Mouse (Mus musculus) kidney, embryonic 14.5 days (tissue): ENCODE data around the gene Fcrlb. TPM values are rescaled to one million over a fixed set of nuclear protein-coding genes. Genes with fewer than 3 reads are reported as not detected.

ENCODE experiments used
- ATAC-seq: fragments of 200-750 bp; cut with Nextera tagmentation; 2 replicates; pipeline ENCODE4 v1.8.0; 2017; ENCODE audit warnings: moderate number of reproducible peaks, mild to moderate bottlenecking, moderate TSS enrichment, moderate library complexity; ENCODE audit not compliant: low FRiP score, low TSS enrichment
- H3K27ac ChIP-seq: fragments of 300-500 bp; sonication (generic); 2 replicates; pipeline ENCODE4 v1.5.1; 2014; ENCODE audit warnings: low read depth, mild to moderate bottlenecking, low read length, moderate library complexity, mixed read lengths
- H3K27me3 ChIP-seq: fragments of 300-500 bp; sonication (generic); 2 replicates; pipeline ENCODE4 v1.6.1; 2014; ENCODE audit warnings: mild to moderate bottlenecking, low read length; ENCODE audit not compliant: control insufficient read depth, insufficient read depth
- H3K36me3 ChIP-seq: fragments of 300-500 bp; sonication (generic); 2 replicates; pipeline ENCODE4 v1.6.1; 2014; ENCODE audit warnings: low read length, mixed read lengths; ENCODE audit not compliant: control insufficient read depth, insufficient read depth
- H3K4me1 ChIP-seq: fragments of 300-500 bp; sonication (generic); 2 replicates; pipeline ENCODE4 v1.6.1; 2014; ENCODE audit warnings: low read length, mixed read lengths; ENCODE audit not compliant: control insufficient read depth, insufficient read depth
- H3K4me2 ChIP-seq: fragments of 300-500 bp; sonication (generic); replicated peaks from 2 replicates; pipeline ENCODE4 v1.6.1; 2014; ENCODE audit warnings: low read depth, mild to moderate bottlenecking, low read length
- H3K4me3 ChIP-seq: fragments of 300-500 bp; sonication (generic); 2 replicates; pipeline ENCODE4 v1.5.1; 2014; ENCODE audit warnings: mild to moderate bottlenecking, low read length
- H3K9ac ChIP-seq: fragments of 300-500 bp; sonication (generic); 2 replicates; pipeline ENCODE4 v1.6.1; 2014; ENCODE audit warnings: low read depth, mild to moderate bottlenecking, low read length, moderate library complexity
- H3K9me3 ChIP-seq: fragments of 300-500 bp; sonication (generic); 2 replicates; pipeline ENCODE4 v1.6.1; 2016; ENCODE audit warnings: low read length; ENCODE audit not compliant: control insufficient read depth
- WGBS: fragments of 180-500 bp; shearing (Covaris S2); extraction: QIAGEN DNeasy Blood & Tissue Kit; methylation state at CpG from one replicate; pipeline ENCODE4 v1.1.7; 2014; 5-methylcytosine and 5-hydroxymethylcytosine counted together
- polyA plus RNA-seq: library from polyadenylated mRNA; unstranded; fragments of >200 nt; fragmentation: Nextera tagmentation; extraction: Ambion mirVana; gene quantifications from 2 replicates; pipeline ENCODE4 v1.2.1, GENCODE M21; 2014

The Fcrlb gene
- polyA plus RNA-seq, 1 experiment from 2014 or later: not detected

DNA sequence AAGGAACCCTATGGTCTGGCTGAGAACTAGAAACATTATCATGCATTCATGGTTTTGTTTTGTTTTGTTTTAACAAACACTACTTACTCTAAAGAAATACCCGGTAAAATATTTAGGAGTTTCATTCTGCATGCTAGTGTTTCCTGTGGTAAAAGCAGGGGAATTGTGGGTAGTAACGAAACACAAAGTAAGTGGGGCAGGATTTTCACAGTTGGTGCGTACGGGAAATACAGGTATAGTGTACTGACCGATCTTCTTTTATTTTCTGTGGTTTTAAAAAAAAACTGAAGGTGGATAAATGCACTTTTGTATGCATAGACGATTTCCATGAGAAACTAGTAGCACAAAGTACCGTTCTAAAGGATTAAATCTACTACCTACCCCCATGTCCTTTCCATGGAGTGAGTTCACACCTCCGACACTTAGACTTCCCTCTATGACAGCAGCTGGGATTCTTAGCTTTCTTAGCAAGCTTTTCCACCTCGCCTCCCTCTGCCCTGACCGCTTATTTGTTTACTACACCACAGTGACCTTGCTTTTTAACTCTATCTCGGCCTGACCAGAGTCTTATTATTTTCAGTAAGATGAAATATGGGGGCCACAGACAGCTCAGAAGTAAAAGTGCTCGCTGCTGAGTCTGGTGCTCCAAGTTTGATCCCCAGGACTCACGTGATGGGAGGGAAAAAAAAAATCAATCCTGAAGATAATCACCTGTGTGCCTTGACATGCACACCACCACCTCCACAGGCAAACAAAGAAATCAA is 50.9 kb downstream of the Fcrlb start:
- no peak for ATAC-seq
- no peak overlapping the region for H3K27ac ChIP-seq
- H3K4me3 ChIP-seq: no peak overlapping the region
- no peaks in the 10 kb centered on the region for H3K9me3 ChIP-seq
- peaks cover 4% of the 10 kb centered on the region; the same call in 1 of the 2 replicates for H3K4me1 ChIP-seq
- H3K4me2 ChIP-seq: no peak overlapping the region
- H3K27me3 ChIP-seq: no peaks in the 10 kb centered on the region
- no peak overlapping the region for H3K9ac ChIP-seq
- WGBS: 68% methylated on average over 13 of the region's 13 CpGs
- H3K36me3 ChIP-seq: no peaks in the 10 kb centered on the region

DNA sequence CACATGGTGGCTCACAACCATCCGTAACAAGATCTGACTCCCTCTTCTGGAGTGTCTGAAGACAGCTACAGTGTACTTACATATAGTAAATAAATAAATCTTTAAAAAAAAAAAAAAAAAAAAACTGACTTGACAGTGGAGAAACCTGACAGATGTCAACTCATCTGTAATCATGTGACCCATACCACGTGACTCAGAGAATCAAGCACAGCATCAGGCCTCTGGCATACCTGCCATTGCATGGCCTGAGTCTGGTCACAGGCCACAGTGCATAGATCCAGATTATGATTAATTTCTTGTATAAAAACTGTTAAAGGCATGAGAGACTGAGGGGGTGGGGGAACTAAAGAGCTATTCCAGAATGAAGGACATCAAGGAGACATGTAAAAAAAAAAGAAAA is 53.9 kb downstream of the Fcrlb start:
- no peaks in the 10 kb centered on the region for H3K36me3 ChIP-seq
- no peak overlapping the region for H3K4me2 ChIP-seq
- H3K4me1 ChIP-seq: 0 out of 2 replicates have a peak, but pooled peaks cover 4% of the 10 kb centered on the region
- H3K9ac ChIP-seq: no peak overlapping the region
- no peak for ATAC-seq
- no peaks in the 10 kb centered on the region for H3K27me3 ChIP-seq
- H3K27ac ChIP-seq: no peak overlapping the region
- WGBS: 71% methylated on average over 2 of the region's 2 CpGs
- no peak overlapping the region for H3K4me3 ChIP-seq
- no peaks in the 10 kb centered on the region for H3K9me3 ChIP-seq

DNA sequence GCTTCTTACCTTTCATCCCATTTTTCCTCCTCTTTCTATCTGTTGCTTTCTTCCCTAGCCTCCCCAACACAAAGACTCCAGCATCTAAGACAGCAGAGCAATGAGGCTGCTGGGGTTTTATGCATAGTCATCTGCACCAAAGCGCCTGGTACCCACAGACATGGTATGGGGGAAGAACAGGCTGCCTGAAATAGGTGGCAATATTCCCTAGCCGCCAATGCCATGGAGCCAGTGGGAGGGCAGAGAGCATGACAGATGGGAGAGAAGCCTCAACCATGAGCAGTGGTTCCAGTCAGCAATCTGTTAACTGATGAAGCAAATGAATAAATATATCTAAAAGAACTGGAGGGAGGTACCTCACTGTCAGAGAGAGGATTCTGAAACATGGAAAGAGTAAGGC is 55.4 kb downstream of the Fcrlb start:
- Histone ChIP-seq H3K4me1 (0 out of 2 replicates have a peak, but pooled peaks cover 4% of the 10 kb centered on the region), H3K4me2 (no peak overlapping the region), H3K36me3 (no peaks in the 10 kb centered on the region), H3K27ac (no peak overlapping the region), H3K27me3 (no peaks in the 10 kb centered on the region), H3K4me3 (no peak overlapping the region), H3K9ac (no peak overlapping the region), H3K9me3 (no peaks in the 10 kb centered on the region)
- 84% methylated on average over 2 of the region's 2 CpGs for WGBS
- ATAC-seq: no peak

Other genes with a start within 250 kb of the Fcrlb start
- gene Atf6, start 45.2 kb downstream of the Fcrlb start, polyA plus RNA-seq: 6.7 and 11.6 TPM in 2 replicates
- 0.69 TPM in 1 of 2 replicates, not detected in the other for gene Gm26620, start 27.9 kb downstream of the Fcrlb start, polyA plus RNA-seq
- gene Dusp12, start 27.4 kb downstream of the Fcrlb start, polyA plus RNA-seq: 36.9 and 41.7 TPM in 2 replicates
- gene Fcrla, start 14.6 kb upstream of the Fcrlb start, polyA plus RNA-seq: not detected in 2 replicates
- gene Fcgr2b, start 63.6 kb upstream of the Fcrlb start, polyA plus RNA-seq: 1.3 and 1.4 TPM in 2 replicates
- gene Fcgr4, start 106.0 kb upstream of the Fcrlb start, polyA plus RNA-seq: 0.97 and 1.0 TPM in 2 replicates
- 7.0 and 7.9 TPM in 2 replicates for gene Fcgr3, start 152.0 kb upstream of the Fcrlb start, polyA plus RNA-seq
- gene Cfap126, start 201.0 kb upstream of the Fcrlb start, polyA plus RNA-seq: 2.9 and 3.8 TPM in 2 replicates
- 291 and 322 TPM in 2 replicates for gene Sdhc, start 237.7 kb upstream of the Fcrlb start, polyA plus RNA-seq
- gene Mpz, start 237.8 kb upstream of the Fcrlb start, polyA plus RNA-seq: 0.24 TPM in 1 of 2 replicates, not detected in the other